Mouse (Mus musculus): ENCODE data around the gene Serpinb2. TPM values are rescaled to one million over a fixed set of nuclear protein-coding genes. Genes with fewer than 3 reads are reported as not detected.

Serpinb2 gene
- polyA plus RNA-seq (2012; ENCODE audit: insufficient read depth, insufficient read length, low replicate concordance, missing spikeins), result not detected in 2 replicates

GRCm38 (mm10) chr1:107511252-107511651 lies at the start of gene Serpinb2:
Gene Serpinb2, plus strand, starts transcription at chr1:107511423.
- TF ChIP-seq CTCF (IDR thresholded peaks at IDR 0.05; ENCODE audit: insufficient read depth, low read depth, low read length) (no peak), POLR2A (IDR thresholded peaks at IDR 0.05; ENCODE audit: insufficient read depth, low read depth, low read length) (no peak)
- Histone ChIP-seq H3K4me3 (ENCODE audit: insufficient read depth, low read depth, low read length) (no peak within 1 kb of the TSS), H3K27ac (ENCODE audit: insufficient read depth, low read depth, low read length) (no peak within 1 kb of the TSS), H3K4me1 (ENCODE audit: control insufficient read depth, insufficient read depth, low read length) (no peaks in the 10 kb centered on the region)
- 20% methylated on average over 5 of the region's 5 CpGs for WGBS

DNA sequence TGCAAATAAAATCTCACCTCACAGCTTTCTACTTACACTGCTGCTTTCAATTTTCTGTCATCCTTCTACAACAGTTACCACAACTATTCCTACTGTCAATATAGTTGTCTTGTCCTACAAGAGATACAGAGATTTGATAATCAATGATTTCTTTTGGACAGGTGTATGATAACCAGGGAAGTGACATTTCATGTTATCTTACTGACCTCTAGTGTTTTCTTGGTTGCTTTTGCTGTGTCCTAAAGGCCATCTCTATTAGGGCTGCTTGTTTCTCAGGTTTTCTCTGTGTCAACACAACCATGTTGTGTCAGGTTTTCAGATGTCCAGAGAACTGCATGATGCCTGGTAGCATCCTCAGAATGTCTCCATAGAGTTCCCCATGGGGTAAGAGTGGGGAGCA lies 31.3 kb upstream of the Serpinb2 start:
- Histone ChIP-seq H3K4me1 (ENCODE audit: control insufficient read depth, insufficient read depth, low read length) (0 out of 2 replicates have a peak, but pooled peaks cover 2% of the 10 kb centered on the region), H3K4me3 (ENCODE audit: insufficient read depth, low read depth, low read length) (no peak overlapping the region), H3K27ac (ENCODE audit: insufficient read depth, low read depth, low read length) (no peak overlapping the region)
- TF ChIP-seq POLR2A (IDR thresholded peaks at IDR 0.05; ENCODE audit: insufficient read depth, low read depth, low read length), result no peak
- TF ChIP-seq CTCF (IDR thresholded peaks at IDR 0.05; ENCODE audit: insufficient read depth, low read depth, low read length), result no peak

DNA sequence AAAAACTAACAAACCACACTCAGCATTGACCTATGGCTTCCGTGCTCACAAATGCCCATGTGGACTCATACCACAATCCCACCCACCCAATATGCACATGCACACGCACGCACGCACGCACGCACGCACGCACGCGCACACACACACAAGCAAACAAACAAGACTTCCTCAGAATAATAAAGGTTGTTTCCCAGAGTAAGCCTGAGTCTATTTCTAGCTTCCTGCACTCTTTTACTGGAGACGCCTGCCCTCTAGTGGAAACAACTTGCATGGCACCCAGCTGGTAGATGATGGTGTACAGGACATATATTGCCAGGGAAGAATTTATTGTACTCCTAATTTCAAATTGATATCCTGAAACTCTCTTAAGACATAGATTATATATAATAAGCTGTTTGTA lies 29.8 kb upstream of the Serpinb2 start:
- Histone ChIP-seq H3K4me3 (ENCODE audit: insufficient read depth, low read depth, low read length) (0 out of 2 replicates have a peak overlapping the region, but pooled peaks have one; percentile 14), H3K27ac (ENCODE audit: insufficient read depth, low read depth, low read length) (no peak overlapping the region), H3K4me1 (ENCODE audit: control insufficient read depth, insufficient read depth, low read length) (0 out of 2 replicates have a peak, but pooled peaks cover 2% of the 10 kb centered on the region)
- WGBS, result 14% methylated on average over 11 of the region's 11 CpGs
- no peak for TF ChIP-seq POLR2A (IDR thresholded peaks at IDR 0.05; ENCODE audit: insufficient read depth, low read depth, low read length)
- TF ChIP-seq CTCF (IDR thresholded peaks at IDR 0.05; ENCODE audit: insufficient read depth, low read depth, low read length), result no peak

- no peak overlapping the region for H3K27ac ChIP-seq (ENCODE audit: insufficient read depth, low read depth, low read length)
- H3K4me3 ChIP-seq (ENCODE audit: insufficient read depth, low read depth, low read length), result no peak overlapping the region
- TF ChIP-seq POLR2A (IDR thresholded peaks at IDR 0.05; ENCODE audit: insufficient read depth, low read depth, low read length), result no peak
- no peak for TF ChIP-seq CTCF (IDR thresholded peaks at IDR 0.05; ENCODE audit: insufficient read depth, low read depth, low read length)
- WGBS, result 70% methylated on average over 8 of the region's 8 CpGs
- no peaks in the 10 kb centered on the region for H3K4me1 ChIP-seq (ENCODE audit: control insufficient read depth, insufficient read depth, low read length)
Observed at GRCm38 (mm10) chr1:107489577-107489976, 21.6 kb upstream of the Serpinb2 start.

GRCm38 (mm10) chr1:107496789-107497188 lies 14.4 kb upstream of the Serpinb2 start:
- Histone ChIP-seq H3K4me3 (ENCODE audit: insufficient read depth, low read depth, low read length) (no peak overlapping the region), H3K27ac (ENCODE audit: insufficient read depth, low read depth, low read length) (no peak overlapping the region), H3K4me1 (ENCODE audit: control insufficient read depth, insufficient read depth, low read length) (no peaks in the 10 kb centered on the region)
- WGBS, result 67% methylated on average over 2 of the region's 2 CpGs
- TF ChIP-seq CTCF (IDR thresholded peaks at IDR 0.05; ENCODE audit: insufficient read depth, low read depth, low read length), result no peak
- no peak for TF ChIP-seq POLR2A (IDR thresholded peaks at IDR 0.05; ENCODE audit: insufficient read depth, low read depth, low read length)

GRCm38 (mm10) chr1:107502025-107502424 lies 9.2 kb upstream of the Serpinb2 start:
- H3K27ac ChIP-seq (ENCODE audit: insufficient read depth, low read depth, low read length), result no peak overlapping the region
- no peak for TF ChIP-seq CTCF (IDR thresholded peaks at IDR 0.05; ENCODE audit: insufficient read depth, low read depth, low read length)
- no peak for TF ChIP-seq POLR2A (IDR thresholded peaks at IDR 0.05; ENCODE audit: insufficient read depth, low read depth, low read length)
- no peak overlapping the region for H3K4me3 ChIP-seq (ENCODE audit: insufficient read depth, low read depth, low read length)
- H3K4me1 ChIP-seq (ENCODE audit: control insufficient read depth, insufficient read depth, low read length), result no peaks in the 10 kb centered on the region

- TF ChIP-seq POLR2A (IDR thresholded peaks at IDR 0.05; ENCODE audit: insufficient read depth, low read depth, low read length) (no peak), CTCF (IDR thresholded peaks at IDR 0.05; ENCODE audit: insufficient read depth, low read depth, low read length) (no peak)
- Histone ChIP-seq H3K4me1 (ENCODE audit: control insufficient read depth, insufficient read depth, low read length) (no peaks in the 10 kb centered on the region), H3K27ac (ENCODE audit: insufficient read depth, low read depth, low read length) (no peak overlapping the region), H3K4me3 (ENCODE audit: insufficient read depth, low read depth, low read length) (no peak overlapping the region)
- WGBS, result 92% methylated on average over 3 of the region's 3 CpGs
Observed at GRCm38 (mm10) chr1:107503294-107503693, 7.9 kb upstream of the Serpinb2 start.

DNA sequence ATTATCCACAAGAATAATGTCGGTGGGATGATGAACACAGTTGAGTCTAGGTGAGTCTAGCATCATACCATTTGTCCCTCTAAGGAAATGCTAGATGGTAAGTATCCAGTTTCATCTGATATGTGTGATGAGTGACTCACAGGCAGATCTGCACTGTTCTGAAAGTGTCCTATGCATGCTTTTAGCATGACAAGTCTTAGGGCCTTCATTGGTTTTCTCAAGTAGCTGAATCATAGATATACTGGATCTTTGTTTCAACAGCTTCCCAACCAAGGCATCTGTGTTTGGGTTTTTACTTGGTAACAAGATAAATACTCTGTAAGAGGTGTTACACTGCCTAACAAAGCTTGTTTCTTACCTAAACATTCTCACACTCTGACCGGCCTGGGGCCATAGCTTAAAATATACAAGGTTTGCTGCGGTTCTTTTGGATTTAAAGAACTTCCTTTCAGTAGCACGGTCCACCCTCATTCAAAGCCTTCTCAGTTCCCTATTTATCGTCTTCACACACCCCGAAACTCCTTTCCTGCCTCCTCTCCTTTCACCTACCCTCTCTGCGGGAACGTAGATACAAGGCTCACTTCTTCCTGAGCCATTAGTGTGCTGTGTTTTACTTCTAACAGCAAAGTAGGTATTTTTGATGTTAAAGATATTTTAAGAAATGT lies 5.2 kb upstream of the Serpinb2 start:
- no peak overlapping the region for H3K4me3 ChIP-seq (ENCODE audit: insufficient read depth, low read depth, low read length)
- H3K4me1 ChIP-seq (ENCODE audit: control insufficient read depth, insufficient read depth, low read length), result no peaks in the 10 kb centered on the region
- TF ChIP-seq POLR2A (IDR thresholded peaks at IDR 0.05; ENCODE audit: insufficient read depth, low read depth, low read length) (no peak), CTCF (IDR thresholded peaks at IDR 0.05; ENCODE audit: insufficient read depth, low read depth, low read length) (no peak)
- H3K27ac ChIP-seq (ENCODE audit: insufficient read depth, low read depth, low read length), result no peak overlapping the region
- WGBS, result 87% methylated on average over 8 of the region's 8 CpGs

DNA sequence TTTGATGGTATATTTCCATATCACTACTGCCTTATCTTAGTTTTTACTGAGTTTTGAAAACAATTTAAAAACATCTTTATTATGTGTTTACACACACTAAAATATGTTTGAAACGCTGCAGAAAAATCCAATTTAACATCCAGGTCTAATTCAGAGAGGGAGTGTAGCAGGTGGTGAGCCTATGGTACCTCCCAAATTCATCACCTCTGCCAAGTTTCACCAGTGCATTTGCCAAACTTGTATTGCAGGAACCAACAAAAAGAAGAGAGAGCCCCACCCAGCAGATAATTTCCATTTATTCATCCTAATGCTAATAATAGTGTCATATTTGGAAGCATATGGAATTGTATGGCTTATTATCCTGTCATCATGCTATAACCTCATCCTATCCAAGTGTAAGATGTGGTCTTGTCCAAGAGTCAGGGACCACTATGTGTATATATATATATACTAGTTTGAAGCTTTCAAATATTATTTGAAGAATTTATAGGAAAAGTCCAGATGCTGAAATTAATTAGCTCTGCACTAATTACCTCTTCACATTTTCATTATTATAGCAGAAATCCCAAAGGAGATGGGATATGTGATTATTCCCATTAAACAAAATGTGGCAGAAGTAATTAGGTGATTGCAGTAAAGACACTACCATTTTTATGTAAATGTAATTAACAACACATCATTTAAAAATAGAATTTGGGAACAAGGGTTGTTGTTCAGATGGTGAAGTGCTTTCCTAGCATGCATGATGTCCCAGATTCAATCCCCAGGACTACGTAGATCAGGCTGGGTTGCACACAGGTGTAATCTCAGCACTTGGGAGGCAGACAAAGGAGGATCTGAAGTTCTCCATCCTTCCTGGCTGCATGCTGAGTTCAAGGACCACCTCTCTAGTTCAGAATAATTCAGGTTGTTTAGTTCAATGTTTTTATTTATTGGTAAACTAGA lies 1.2 kb downstream of the Serpinb2 start:
- H3K4me3 ChIP-seq (ENCODE audit: insufficient read depth, low read depth, low read length), result no peak overlapping the region
- no peak overlapping the region for H3K27ac ChIP-seq (ENCODE audit: insufficient read depth, low read depth, low read length)
- H3K4me1 ChIP-seq (ENCODE audit: control insufficient read depth, insufficient read depth, low read length), result no peaks in the 10 kb centered on the region
- TF ChIP-seq POLR2A (IDR thresholded peaks at IDR 0.05; ENCODE audit: insufficient read depth, low read depth, low read length), result no peak
- TF ChIP-seq CTCF (IDR thresholded peaks at IDR 0.05; ENCODE audit: insufficient read depth, low read depth, low read length), result no peak
- 49% methylated on average over 2 of the region's 2 CpGs for WGBS
